19 mouse cellular contexts compared by ENCODE assay signal in genomic region chr16:92955087-92955486, GRCm38 (mm10).
DNase-seq lines count a peak whose midpoint lies in the region; ATAC-seq and TF ChIP-seq lines count a peak whose summit lies in the region.
"Had no signal": no experiment of that assay in that cellular context is flagged by ENCODE, and none has a peak within 500 bp of the region (broad histone marks: within the 10 kb centered on the region; RNA-seq: fewer than 3 reads in every experiment).

No protein-coding gene starts in this region.

- H3K27me3 ChIP-seq in kidney, embryonic 15.5 days = peaks cover 6% of the 10 kb centered on the region; the same call in 1 of the 2 replicates
- H3K27me3 ChIP-seq in kidney, embryonic 16.5 days (ENCODE audit: insufficient read depth, low read length) = no peaks in the 10 kb centered on the region
- no peaks in the 10 kb centered on the region for H3K27me3 ChIP-seq in embryonic facial prominence, embryonic 14.5 days (replicated peaks; ENCODE audit: control insufficient read depth, insufficient read depth, low read length)
- H3K27me3 ChIP-seq in limb, embryonic 10.5 days (ENCODE audit: low read depth, poor library complexity, severe bottlenecking) = no peaks in the 10 kb centered on the region
- no peaks in the 10 kb centered on the region for H3K27me3 ChIP-seq in stomach, postnatal 0 days (ENCODE audit: control insufficient read depth, insufficient read depth, low read length)
- no peaks in the 10 kb centered on the region for H3K27me3 ChIP-seq in forebrain, embryonic 14.5 days (replicated peaks; ENCODE audit: control insufficient read depth, insufficient read depth, low read length)
- H3K27me3 ChIP-seq: lung, embryonic 15.5 days; midbrain, embryonic 13.5 days had no signal

- peak; percentile 49; the same call in 1 of the 2 replicates for ATAC-seq in kidney, embryonic 15.5 days (replicated peaks; ENCODE audit: low FRiP score)
- no peak for ATAC-seq in kidney, embryonic 16.5 days (ENCODE audit: low FRiP score, low TSS enrichment)
- 0 out of 2 replicates have a peak, but pooled peaks have one; percentile 21 for ATAC-seq in embryonic facial prominence, embryonic 14.5 days (ENCODE audit: low read depth)
- peak; percentile 6; the same call in 1 of the 2 replicates for ATAC-seq in stomach, postnatal 0 days (ENCODE audit: low FRiP score, low TSS enrichment)
- ATAC-seq in forebrain, embryonic 14.5 days = no peak
- ATAC-seq: activated CD4-positive, CD25-positive, alpha-beta regulatory T cell, adult 4 months; midbrain, embryonic 13.5 days had no signal

- no peak for TF ChIP-seq EP300 in stomach, postnatal 0 days (optimal IDR thresholded peaks at IDR 0.05)

- no peak for DNase-seq in embryonic facial prominence, embryonic 14.5 days (ENCODE audit: low spot score)
- DNase-seq in limb, embryonic 10.5 days (ENCODE audit: low spot score) = no peak
- no peak for DNase-seq in stomach, postnatal 0 days (ENCODE audit: low spot score)
- DNase-seq in thymus, postnatal 36 days = no peak
- DNase-seq in forebrain, embryonic 14.5 days (ENCODE audit: low spot score) = no peak
- DNase-seq: adrenal gland, postnatal 14 days; cerebellum, adult 2 months; forebrain, postnatal 0 days; gastrocnemius, postnatal 10 days; layer of hippocampus, postnatal 36 days; thymus, adult 18-20 months had no signal

- H3K4me1 ChIP-seq in kidney, embryonic 15.5 days = peaks cover 42% of the 10 kb centered on the region
- H3K4me1 ChIP-seq in kidney, embryonic 16.5 days (ENCODE audit: insufficient read depth, low read length) = peaks cover 49% of the 10 kb centered on the region
- H3K4me1 ChIP-seq in embryonic facial prominence, embryonic 14.5 days (ENCODE audit: control insufficient read depth, insufficient read depth, low read length) = peaks cover 30% of the 10 kb centered on the region; the same call in 1 of the 2 replicates
- peaks cover 39% of the 10 kb centered on the region for H3K4me1 ChIP-seq in limb, embryonic 10.5 days
- H3K4me1 ChIP-seq in stomach, postnatal 0 days (replicated peaks; ENCODE audit: control insufficient read depth, insufficient read depth) = no peaks in the 10 kb centered on the region; the same call in 1 of the 2 replicates
- no peaks in the 10 kb centered on the region for H3K4me1 ChIP-seq in forebrain, embryonic 14.5 days (ENCODE audit: control insufficient read depth, insufficient read depth, low read length)
- H3K4me1 ChIP-seq: midbrain, embryonic 13.5 days had no signal

- no peaks in the 10 kb centered on the region for H3K9me3 ChIP-seq in kidney, embryonic 15.5 days (replicated peaks)
- H3K9me3 ChIP-seq in kidney, embryonic 16.5 days (ENCODE audit: low read length) = no peaks in the 10 kb centered on the region
- no peaks in the 10 kb centered on the region for H3K9me3 ChIP-seq in embryonic facial prominence, embryonic 14.5 days (ENCODE audit: control insufficient read depth, low read length)
- no peaks in the 10 kb centered on the region for H3K9me3 ChIP-seq in limb, embryonic 10.5 days (replicated peaks)
- no peaks in the 10 kb centered on the region for H3K9me3 ChIP-seq in stomach, postnatal 0 days (ENCODE audit: control insufficient read depth, low read length)
- H3K9me3 ChIP-seq in forebrain, embryonic 14.5 days (replicated peaks; ENCODE audit: control insufficient read depth, low read length) = no peaks in the 10 kb centered on the region
- H3K9me3 ChIP-seq: lung, embryonic 15.5 days; midbrain, embryonic 13.5 days had no signal

- H3K4me2 ChIP-seq in kidney, embryonic 15.5 days = no peak overlapping the region
- no peak overlapping the region for H3K4me2 ChIP-seq in kidney, embryonic 16.5 days (replicated peaks; ENCODE audit: low read depth, low read length)
- no peak overlapping the region for H3K4me2 ChIP-seq in embryonic facial prominence, embryonic 14.5 days (ENCODE audit: low read depth, low read length)
- H3K4me2 ChIP-seq in stomach, postnatal 0 days (replicated peaks; ENCODE audit: low read depth) = no peak overlapping the region
- H3K4me2 ChIP-seq in forebrain, embryonic 14.5 days (ENCODE audit: low read length) = no peak overlapping the region
- H3K4me2 ChIP-seq: liver, embryonic 11.5 days; lung, embryonic 15.5 days; midbrain, embryonic 13.5 days had no signal

- no peak overlapping the region for H3K4me3 ChIP-seq in kidney, embryonic 15.5 days (replicated peaks)
- H3K4me3 ChIP-seq in kidney, embryonic 16.5 days (ENCODE audit: low read length) = no peak overlapping the region
- no peak overlapping the region for H3K4me3 ChIP-seq in embryonic facial prominence, embryonic 14.5 days (ENCODE audit: low read depth, low read length)
- H3K4me3 ChIP-seq in limb, embryonic 10.5 days = no peak overlapping the region
- no peak overlapping the region for H3K4me3 ChIP-seq in stomach, postnatal 0 days (ENCODE audit: low read depth, low read length)
- H3K4me3 ChIP-seq in forebrain, embryonic 14.5 days (ENCODE audit: low read depth, low read length) = no peak overlapping the region
- H3K4me3 ChIP-seq: lung, embryonic 15.5 days; midbrain, embryonic 13.5 days had no signal

- no peaks in the 10 kb centered on the region for H3K36me3 ChIP-seq in kidney, embryonic 15.5 days
- H3K36me3 ChIP-seq in kidney, embryonic 16.5 days (ENCODE audit: insufficient read depth, low read length) = no peaks in the 10 kb centered on the region
- H3K36me3 ChIP-seq in embryonic facial prominence, embryonic 14.5 days (ENCODE audit: control insufficient read depth, insufficient read depth, low read length) = no peaks in the 10 kb centered on the region
- no peaks in the 10 kb centered on the region for H3K36me3 ChIP-seq in limb, embryonic 10.5 days
- no peaks in the 10 kb centered on the region for H3K36me3 ChIP-seq in stomach, postnatal 0 days (ENCODE audit: control insufficient read depth, insufficient read depth, low read length)
- H3K36me3 ChIP-seq in forebrain, embryonic 14.5 days (ENCODE audit: control insufficient read depth, insufficient read depth, low read length) = no peaks in the 10 kb centered on the region
- H3K36me3 ChIP-seq: lung, embryonic 15.5 days; midbrain, embryonic 13.5 days had no signal

- WGBS in kidney, embryonic 15.5 days = 95% methylated on average over 4 of the region's 4 CpGs
- 92% methylated on average over 4 of the region's 4 CpGs for WGBS in kidney, embryonic 16.5 days
- 92% methylated on average over 4 of the region's 4 CpGs for WGBS in embryonic facial prominence, embryonic 14.5 days
- WGBS in limb, embryonic 10.5 days = 96% methylated on average over 4 of the region's 4 CpGs
- 87% methylated on average over 4 of the region's 4 CpGs for WGBS in stomach, postnatal 0 days
- WGBS in forebrain, embryonic 14.5 days = 98% methylated on average over 4 of the region's 4 CpGs

- peak overlapping the region; percentile 18; the same call in 1 of the 2 replicates for H3K27ac ChIP-seq in kidney, embryonic 15.5 days
- no peak overlapping the region for H3K27ac ChIP-seq in kidney, embryonic 16.5 days (ENCODE audit: low read length)
- peak overlapping the region; percentile 11; the same call in 1 of the 2 replicates for H3K27ac ChIP-seq in embryonic facial prominence, embryonic 14.5 days (replicated peaks; ENCODE audit: low read depth, low read length)
- H3K27ac ChIP-seq in limb, embryonic 10.5 days = peak overlapping the region; percentile 80
- peak overlapping the region; percentile 13; the same call in 1 of the 2 replicates for H3K27ac ChIP-seq in stomach, postnatal 0 days (replicated peaks)
- H3K27ac ChIP-seq in forebrain, embryonic 14.5 days (ENCODE audit: low read depth, low read length) = no peak overlapping the region
- H3K27ac ChIP-seq: hindbrain, postnatal 0 days; lung, embryonic 15.5 days; macrophage; midbrain, embryonic 13.5 days had no signal

- H3K9ac ChIP-seq in kidney, embryonic 15.5 days = no peak overlapping the region
- no peak overlapping the region for H3K9ac ChIP-seq in kidney, embryonic 16.5 days (replicated peaks; ENCODE audit: low read length)
- H3K9ac ChIP-seq in embryonic facial prominence, embryonic 14.5 days (ENCODE audit: low read depth, low read length) = no peak overlapping the region
- no peak overlapping the region for H3K9ac ChIP-seq in stomach, postnatal 0 days (ENCODE audit: low read length)
- no peak overlapping the region for H3K9ac ChIP-seq in forebrain, embryonic 14.5 days (ENCODE audit: low read length)
- H3K9ac ChIP-seq: forebrain, postnatal 0 days; lung, embryonic 15.5 days; midbrain, embryonic 13.5 days had no signal

- TF ChIP-seq CTCF in stomach, postnatal 0 days (IDR thresholded peaks at IDR 0.05; ENCODE audit: low read depth) = no peak

Comparison
In these comparisons a context has a peak if more than half of its experiments do, and no peak if none do; other contexts are left out.
1. ATAC-seq: peak in kidney, embryonic 15.5 days (single experiment), embryonic facial prominence, embryonic 14.5 days (single experiment) and stomach, postnatal 0 days (single experiment); none in kidney, embryonic 16.5 days (single experiment) and forebrain, embryonic 14.5 days (single experiment).
2. H3K27ac ChIP-seq: peak in kidney, embryonic 15.5 days (single experiment), embryonic facial prominence, embryonic 14.5 days (single experiment), limb, embryonic 10.5 days (single experiment) and stomach, postnatal 0 days (single experiment); none in kidney, embryonic 16.5 days (single experiment) and forebrain, embryonic 14.5 days (single experiment).